Mouse (Mus musculus) intestine, embryonic 15.5 days (tissue): Measurements from ENCODE around the gene Spin1. TPM values are rescaled to one million over a fixed set of nuclear protein-coding genes. Genes with fewer than 3 reads are reported as not detected.
"Not testable (repeated sequence)": the region's sequence is repeated elsewhere in the genome, so short reads cannot be mapped to it uniquely, and the experiment has no call there.

ENCODE experiments used
- ATAC-seq: fragments of 200-750 bp; cut with Nextera tagmentation; 2 replicates; pipeline ENCODE4 v1.8.0; 2017; ENCODE audit warnings: moderate TSS enrichment, moderate library complexity
- H3K27ac ChIP-seq: fragments of 300-500 bp; sonication (generic); 2 replicates; pipeline ENCODE4 v1.5.1; 2015; ENCODE audit warnings: mild to moderate bottlenecking, inconsistent platforms
- H3K27me3 ChIP-seq: fragments of 300-500 bp; sonication (generic); replicated peaks from 2 replicates; pipeline ENCODE4 v1.6.1; 2015; ENCODE audit warnings: inconsistent platforms
- H3K36me3 ChIP-seq: fragments of 300-500 bp; sonication (generic); 2 replicates; pipeline ENCODE4 v1.6.1; 2015; ENCODE audit warnings: inconsistent platforms
- H3K4me1 ChIP-seq: fragments of 300-500 bp; sonication (generic); replicated peaks from 2 replicates; pipeline ENCODE4 v1.6.1; 2015; ENCODE audit warnings: inconsistent platforms
- H3K4me2 ChIP-seq: fragments of 300-500 bp; sonication (generic); replicated peaks from 2 replicates; pipeline ENCODE4 v1.6.1; 2015; ENCODE audit warnings: mild to moderate bottlenecking, inconsistent platforms
- H3K4me3 ChIP-seq: fragments of 300-500 bp; sonication (generic); replicated peaks from 2 replicates; pipeline ENCODE4 v1.5.1; 2015; ENCODE audit warnings: inconsistent platforms
- H3K9ac ChIP-seq: fragments of 300-500 bp; sonication (generic); 2 replicates; pipeline ENCODE4 v1.6.1; 2015; ENCODE audit warnings: inconsistent platforms
- H3K9me3 ChIP-seq: fragments of 300-500 bp; sonication (generic); 2 replicates; pipeline ENCODE4 v1.6.1; 2016; ENCODE audit warnings: inconsistent platforms
- WGBS: fragments of 180-500 bp; shearing (Covaris S2); methylation state at CpG from one replicate; pipeline ENCODE4 v1.1.7; 2015; 5-methylcytosine and 5-hydroxymethylcytosine counted together
- polyA plus RNA-seq: library from polyadenylated mRNA; unstranded; fragments of >200 nt; fragmentation: Nextera tagmentation; extraction: Ambion mirVana; gene quantifications from 2 replicates; pipeline ENCODE4 v1.2.1, GENCODE M21; 2015

The Spin1 gene
- polyA plus RNA-seq, 1 experiment from 2014 or later, result 68.3 TPM

DNA sequence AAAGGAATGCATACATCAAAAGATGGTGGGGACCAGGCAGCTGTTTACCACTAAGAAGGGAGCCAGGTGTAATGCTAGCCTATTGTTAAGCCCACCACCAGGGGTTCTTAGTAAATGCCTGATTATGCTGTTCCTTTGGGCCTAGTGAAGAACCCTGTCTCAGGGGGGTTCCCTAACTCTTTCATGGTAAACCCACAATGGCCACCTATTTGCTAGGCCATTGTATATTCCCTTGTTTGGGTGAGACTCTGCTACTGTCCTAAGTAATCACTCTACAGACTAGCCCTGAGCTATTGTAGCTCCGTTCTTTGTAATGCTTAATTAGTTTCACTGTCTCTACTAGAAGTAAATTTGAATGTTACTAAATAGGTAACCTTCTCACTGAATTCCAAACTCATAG, 22.1 kb upstream of the Spin1 start:
- not testable (repeated sequence) for H3K27me3 ChIP-seq, H3K27ac ChIP-seq, H3K36me3 ChIP-seq, H3K4me2 ChIP-seq, H3K4me3 ChIP-seq, H3K9me3 ChIP-seq, H3K4me1 ChIP-seq, ATAC-seq, H3K9ac ChIP-seq
- WGBS, result 83% methylated on average over 1 of the region's 1 CpGs

DNA sequence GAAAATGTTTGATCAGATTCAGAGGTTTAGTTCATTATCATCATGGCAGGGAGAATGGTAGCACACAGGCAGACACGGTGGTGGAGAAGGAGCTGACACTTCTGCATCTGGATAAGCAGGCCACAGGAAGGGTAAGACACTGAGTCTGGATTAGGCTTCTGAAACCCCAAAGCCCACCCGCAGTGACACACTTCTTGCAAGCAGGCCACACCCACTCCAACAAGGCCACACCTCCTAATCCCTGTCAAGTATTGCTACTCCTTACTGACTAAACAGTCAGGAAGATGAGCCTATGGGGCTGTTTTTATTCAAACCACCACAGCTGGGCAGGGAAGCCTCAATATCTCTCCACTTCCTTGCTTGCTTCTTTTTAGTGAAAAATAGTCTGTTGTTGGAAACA, 19.9 kb upstream of the Spin1 start:
- ATAC-seq, result no peak
- no peak overlapping the region for H3K4me2 ChIP-seq
- no peak overlapping the region for H3K4me3 ChIP-seq
- no peak overlapping the region for H3K9ac ChIP-seq
- no peaks in the 10 kb centered on the region for H3K9me3 ChIP-seq
- WGBS, result 86% methylated on average over 2 of the region's 2 CpGs
- H3K27ac ChIP-seq, result no peak overlapping the region
- H3K27me3 ChIP-seq, result no peaks in the 10 kb centered on the region
- no peaks in the 10 kb centered on the region for H3K4me1 ChIP-seq
- no peaks in the 10 kb centered on the region for H3K36me3 ChIP-seq

DNA sequence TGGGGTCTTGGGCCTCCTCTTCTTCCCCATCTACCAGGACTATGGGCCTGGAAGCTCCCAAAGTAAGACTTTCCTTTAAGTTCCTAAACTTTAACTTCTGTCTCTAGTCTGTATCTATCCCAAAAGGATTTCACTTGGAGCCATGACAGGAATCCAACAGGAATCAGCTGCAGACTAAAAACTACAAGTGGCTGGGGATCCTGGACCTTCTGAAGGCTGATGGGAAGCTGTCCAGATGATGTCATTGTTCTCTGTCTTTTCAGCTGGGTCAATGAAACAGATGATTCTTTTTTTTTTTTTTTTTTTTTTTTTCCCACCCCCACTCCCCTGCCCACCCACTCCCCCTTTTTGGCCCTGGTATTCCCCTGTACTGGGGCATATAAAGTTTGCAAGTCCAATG, 16.4 kb upstream of the Spin1 start:
- no peaks in the 10 kb centered on the region for H3K4me1 ChIP-seq
- no peak overlapping the region for H3K9ac ChIP-seq
- H3K27ac ChIP-seq, result no peak overlapping the region
- no peak for ATAC-seq
- no peaks in the 10 kb centered on the region for H3K36me3 ChIP-seq
- no peak overlapping the region for H3K4me2 ChIP-seq
- no peaks in the 10 kb centered on the region for H3K9me3 ChIP-seq
- H3K27me3 ChIP-seq, result no peaks in the 10 kb centered on the region
- H3K4me3 ChIP-seq, result no peak overlapping the region

DNA sequence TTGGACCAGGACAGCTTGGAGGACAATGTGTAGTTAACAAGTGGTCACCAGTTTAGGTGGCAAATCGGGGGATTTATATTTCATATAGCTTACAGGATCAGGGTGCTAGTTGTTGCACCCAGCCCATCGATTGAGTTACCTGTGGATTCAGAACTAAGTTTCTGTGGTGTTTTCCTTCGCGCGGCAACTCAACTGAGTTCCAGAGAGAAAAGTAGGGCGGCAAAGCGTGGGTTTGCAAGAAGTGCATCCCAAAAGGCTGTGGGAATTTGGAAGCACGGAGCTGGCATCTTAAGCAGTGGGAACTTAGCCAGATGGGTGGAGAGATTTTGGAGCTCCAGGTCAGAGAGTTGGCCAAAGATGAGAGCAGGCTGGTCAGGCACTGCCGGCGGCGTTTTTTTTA, 14.7 kb upstream of the Spin1 start:
- no peak for ATAC-seq
- Histone ChIP-seq H3K9me3 (no peaks in the 10 kb centered on the region), H3K4me2 (no peak overlapping the region), H3K4me1 (0 out of 2 replicates have a peak, but pooled peaks cover 3% of the 10 kb centered on the region), H3K27ac (no peak overlapping the region), H3K4me3 (no peak overlapping the region), H3K27me3 (no peaks in the 10 kb centered on the region), H3K9ac (no peak overlapping the region), H3K36me3 (no peaks in the 10 kb centered on the region)
- 93% methylated on average over 11 of the region's 11 CpGs for WGBS

DNA sequence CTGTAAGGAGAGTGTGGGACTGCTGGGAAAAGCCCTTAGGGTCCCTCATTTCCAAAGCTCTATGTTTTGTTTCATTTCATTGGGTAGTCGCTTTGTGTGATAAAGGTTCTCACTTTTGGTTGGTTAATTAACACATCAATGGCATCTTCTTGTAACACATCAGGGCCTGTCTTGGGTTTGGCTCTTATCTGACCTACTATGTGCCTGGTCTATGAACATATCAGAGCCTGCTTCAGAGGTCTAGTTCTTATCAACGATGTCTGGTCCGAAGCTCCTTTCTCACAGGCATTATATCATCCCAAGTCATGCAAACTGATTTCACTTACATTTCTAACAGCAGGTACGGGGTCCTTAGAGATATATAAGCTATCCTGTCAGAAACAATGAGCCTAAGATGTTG, 13.4 kb upstream of the Spin1 start:
- Histone ChIP-seq H3K9ac (no peak overlapping the region), H3K36me3 (no peaks in the 10 kb centered on the region), H3K4me2 (no peak overlapping the region), H3K27ac (no peak overlapping the region), H3K9me3 (no peaks in the 10 kb centered on the region), H3K27me3 (no peaks in the 10 kb centered on the region), H3K4me1 (0 out of 2 replicates have a peak, but pooled peaks cover 3% of the 10 kb centered on the region), H3K4me3 (no peak overlapping the region)
- WGBS, result 96% methylated on average over 4 of the region's 4 CpGs
- no peak for ATAC-seq

DNA sequence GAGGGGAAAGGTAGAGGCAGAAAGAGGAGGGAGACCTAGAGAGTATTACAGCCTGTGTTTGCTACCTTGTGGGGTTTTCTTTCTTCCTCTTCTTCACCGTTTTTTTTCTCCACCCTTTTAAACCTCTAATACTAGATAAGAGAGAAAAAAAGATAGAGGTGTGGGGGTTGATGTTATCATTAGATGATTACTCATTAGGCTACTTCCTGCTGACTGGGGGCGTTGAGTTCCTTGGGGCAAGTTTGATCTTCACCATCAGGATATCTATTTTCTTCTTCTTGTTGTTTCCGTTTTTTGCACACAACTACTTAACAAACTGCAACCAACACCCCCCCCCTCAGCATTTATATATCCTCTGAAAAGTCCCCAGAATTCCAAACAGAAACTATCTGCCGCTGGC, 12.5 kb upstream of the Spin1 start:
- no peak overlapping the region for H3K27ac ChIP-seq
- H3K4me2 ChIP-seq, result no peak overlapping the region
- 0 out of 2 replicates have a peak, but pooled peaks cover 3% of the 10 kb centered on the region for H3K4me1 ChIP-seq
- ATAC-seq, result no peak
- H3K9me3 ChIP-seq, result no peaks in the 10 kb centered on the region
- H3K27me3 ChIP-seq, result no peaks in the 10 kb centered on the region
- no peak overlapping the region for H3K4me3 ChIP-seq
- 84% methylated on average over 4 of the region's 4 CpGs for WGBS
- no peak overlapping the region for H3K9ac ChIP-seq
- no peaks in the 10 kb centered on the region for H3K36me3 ChIP-seq

DNA sequence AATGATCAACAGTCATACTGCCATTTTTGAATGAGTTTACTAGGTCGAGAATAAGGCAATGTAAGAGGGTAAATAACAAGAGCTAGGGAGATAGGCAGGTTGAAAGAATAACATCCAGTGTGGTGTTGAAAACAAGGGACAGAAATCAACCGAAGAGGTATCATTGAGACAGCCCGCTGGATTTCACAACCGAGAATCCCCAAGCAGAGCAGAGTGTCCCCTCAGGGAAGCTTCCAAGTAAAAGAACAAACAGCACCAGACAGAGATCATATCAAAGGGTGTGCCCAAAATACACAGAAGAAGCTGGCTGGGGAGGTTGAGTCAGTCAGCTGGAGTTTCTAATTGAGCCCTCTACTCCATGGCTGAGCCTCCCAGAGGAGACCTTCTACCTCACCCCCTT, 11.6 kb upstream of the Spin1 start:
- WGBS, result 70% methylated on average over 4 of the region's 4 CpGs
- Histone ChIP-seq H3K27ac (no peak overlapping the region), H3K4me2 (no peak overlapping the region), H3K36me3 (no peaks in the 10 kb centered on the region), H3K4me3 (no peak overlapping the region), H3K27me3 (no peaks in the 10 kb centered on the region), H3K4me1 (0 out of 2 replicates have a peak, but pooled peaks cover 3% of the 10 kb centered on the region), H3K9me3 (no peaks in the 10 kb centered on the region), H3K9ac (no peak overlapping the region)
- ATAC-seq, result no peak

DNA sequence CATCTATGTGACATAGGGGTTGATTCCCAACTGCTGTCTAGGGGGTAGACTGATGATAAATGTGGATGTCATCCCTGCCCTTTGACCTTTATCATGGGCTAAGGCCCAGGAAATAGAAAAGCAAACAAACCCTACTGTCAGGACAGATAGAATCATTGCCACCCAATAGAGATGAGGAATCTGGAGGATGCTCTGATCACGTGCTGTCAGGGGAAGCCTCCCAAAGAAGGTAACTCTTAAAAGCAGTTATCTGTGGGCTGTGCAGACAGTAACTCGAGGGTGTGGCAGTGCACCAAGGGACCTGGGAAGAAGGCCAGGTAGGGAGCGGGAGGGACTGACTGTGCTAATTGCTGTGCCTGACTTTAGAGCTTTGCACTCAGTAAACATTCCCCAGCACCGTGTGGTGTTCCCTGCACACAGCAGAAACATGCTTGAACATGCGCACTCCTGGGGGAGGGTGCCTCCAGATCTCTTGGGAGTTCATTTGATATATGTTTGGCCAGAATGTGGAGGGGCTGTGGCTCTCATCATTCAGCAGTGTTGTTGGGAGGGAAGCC, 10.5 kb upstream of the Spin1 start:
- H3K4me2 ChIP-seq, result no peak overlapping the region
- WGBS, result 38% methylated on average over 5 of the region's 5 CpGs
- H3K9me3 ChIP-seq, result no peaks in the 10 kb centered on the region
- H3K9ac ChIP-seq, result no peak overlapping the region
- no peak overlapping the region for H3K4me3 ChIP-seq
- peak; percentile 56 for ATAC-seq
- H3K36me3 ChIP-seq, result no peaks in the 10 kb centered on the region
- H3K27ac ChIP-seq, result no peak overlapping the region
- 0 out of 2 replicates have a peak, but pooled peaks cover 3% of the 10 kb centered on the region for H3K4me1 ChIP-seq
- no peaks in the 10 kb centered on the region for H3K27me3 ChIP-seq

DNA sequence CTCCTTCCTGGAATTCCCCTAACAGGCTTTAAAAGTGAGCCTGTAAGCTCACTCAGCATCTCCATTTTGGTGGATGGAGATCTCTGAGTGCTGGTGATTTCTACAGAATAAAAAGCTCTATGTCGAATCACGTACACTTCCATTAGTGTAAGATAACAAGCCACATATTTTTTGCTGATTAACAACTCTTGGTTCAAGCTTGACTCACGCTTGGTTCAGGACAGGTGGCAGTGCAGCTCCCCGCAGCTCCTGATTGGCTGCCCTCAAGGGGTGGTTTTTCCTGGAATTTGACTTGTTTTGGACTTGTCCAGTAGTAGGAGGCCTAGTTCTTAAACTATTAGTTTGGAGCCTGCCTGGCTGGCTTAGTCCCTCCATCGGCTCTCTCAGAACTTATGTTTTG, 7.2 kb upstream of the Spin1 start:
- Histone ChIP-seq H3K4me1 (0 out of 2 replicates have a peak, but pooled peaks cover 3% of the 10 kb centered on the region), H3K4me2 (no peak overlapping the region), H3K36me3 (no peaks in the 10 kb centered on the region), H3K9me3 (no peaks in the 10 kb centered on the region), H3K27ac (no peak overlapping the region), H3K9ac (no peak overlapping the region), H3K4me3 (no peak overlapping the region), H3K27me3 (no peaks in the 10 kb centered on the region)
- 90% methylated on average over 5 of the region's 5 CpGs for WGBS
- ATAC-seq, result no peak

DNA sequence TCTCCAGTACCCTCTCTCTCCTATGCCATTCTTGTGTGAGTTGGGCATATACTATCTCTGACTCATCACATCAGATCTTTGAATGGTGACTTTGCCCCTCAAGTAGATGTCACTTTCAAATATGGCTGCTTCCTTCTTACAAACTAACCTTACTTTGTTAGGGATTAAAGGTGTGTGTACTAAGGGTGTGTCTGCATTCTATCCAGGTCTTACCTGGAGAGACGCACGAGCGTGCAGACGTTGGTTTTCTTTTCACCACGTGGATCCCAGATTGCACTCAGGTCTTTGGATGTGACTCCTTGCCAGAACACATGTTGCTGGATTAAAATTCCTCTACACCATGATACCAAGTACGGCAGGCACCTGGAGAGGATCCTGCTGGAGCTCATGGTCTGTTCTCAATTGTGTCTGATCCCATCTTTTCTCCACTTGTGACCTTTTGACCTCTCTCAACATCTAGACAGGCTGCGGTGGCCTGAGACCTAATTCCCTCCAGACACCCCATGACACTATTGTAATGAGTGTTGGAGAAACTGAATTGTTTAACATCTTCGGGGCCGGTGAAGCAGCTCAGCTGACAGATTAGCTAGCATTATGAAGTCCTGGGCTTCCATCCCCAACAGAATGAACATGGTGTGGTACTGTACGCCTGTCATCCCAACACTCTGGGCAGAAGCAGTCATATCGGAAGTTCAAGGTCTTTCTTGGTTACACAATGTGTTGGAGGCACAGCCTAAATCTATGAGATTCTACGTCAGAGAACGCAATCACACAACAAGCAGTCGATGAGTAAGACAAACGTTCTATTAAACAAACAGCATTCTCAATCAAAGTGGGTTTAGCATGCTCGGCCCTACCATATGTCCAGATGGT, 6.1 kb upstream of the Spin1 start:
- no peaks in the 10 kb centered on the region for H3K36me3 ChIP-seq
- H3K9ac ChIP-seq, result no peak overlapping the region
- H3K27me3 ChIP-seq, result no peaks in the 10 kb centered on the region
- 0 out of 2 replicates have a peak, but pooled peaks cover 3% of the 10 kb centered on the region for H3K4me1 ChIP-seq
- H3K4me2 ChIP-seq, result 0 out of 2 replicates have a peak overlapping the region, but pooled peaks have one; percentile 9
- no peaks in the 10 kb centered on the region for H3K9me3 ChIP-seq
- H3K4me3 ChIP-seq, result no peak overlapping the region
- WGBS, result 68% methylated on average over 16 of the region's 16 CpGs
- peak; percentile 64 for ATAC-seq
- no peak overlapping the region for H3K27ac ChIP-seq

DNA sequence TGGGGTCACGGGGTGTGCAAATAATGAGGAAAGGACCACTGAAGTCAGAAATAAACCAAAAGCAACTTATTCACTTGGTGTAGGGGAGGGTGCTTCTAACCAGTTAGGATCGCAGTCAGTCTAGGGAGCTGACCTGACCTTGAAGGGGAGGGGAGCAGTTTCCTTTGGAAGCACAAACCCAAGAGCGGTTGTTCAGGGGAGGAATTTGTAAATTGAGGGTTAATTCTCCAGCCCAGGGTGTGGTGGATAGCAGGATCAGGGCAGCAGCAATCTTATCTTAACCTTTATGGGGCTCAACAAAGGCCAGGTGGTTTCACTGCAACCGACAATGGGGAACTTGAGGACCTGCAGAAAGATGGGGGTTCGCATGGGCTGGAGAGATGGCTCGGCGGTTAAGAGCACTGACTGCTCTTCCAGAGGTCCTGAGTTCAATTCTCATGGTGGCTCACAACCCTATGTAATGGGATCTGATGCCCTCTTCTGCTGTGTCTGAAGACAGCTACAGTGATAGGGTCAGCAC, 5.4 kb upstream of the Spin1 start:
- Histone ChIP-seq H3K4me2 (peak overlapping the region; percentile 9; the same call in 1 of the 2 replicates), H3K36me3 (no peaks in the 10 kb centered on the region), H3K4me3 (no peak overlapping the region), H3K27me3 (no peaks in the 10 kb centered on the region), H3K9me3 (no peaks in the 10 kb centered on the region), H3K27ac (0 out of 2 replicates have a peak overlapping the region, but pooled peaks have one; percentile 3), H3K4me1 (0 out of 2 replicates have a peak, but pooled peaks cover 3% of the 10 kb centered on the region), H3K9ac (no peak overlapping the region)
- 66% methylated on average over 7 of the region's 7 CpGs for WGBS
- ATAC-seq, result peak; percentile 26

DNA sequence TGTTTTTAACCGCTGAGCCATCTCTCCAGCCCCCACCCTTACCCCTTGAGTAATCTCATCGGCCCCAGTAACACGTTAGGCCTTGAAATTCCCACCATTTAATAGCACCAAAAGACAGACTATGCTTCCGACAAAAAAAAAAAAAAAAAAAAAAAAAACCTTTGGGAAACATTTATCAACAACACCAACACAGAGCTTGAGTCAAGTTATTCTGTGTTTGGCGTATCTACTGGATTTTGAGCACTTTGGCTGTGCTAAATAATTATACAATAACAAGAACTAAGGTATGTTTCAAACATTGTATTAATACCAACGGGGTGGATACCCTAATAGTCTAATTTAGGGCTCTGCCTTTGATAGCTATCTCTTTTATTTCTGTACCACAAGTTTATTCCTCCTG, 4.0 kb upstream of the Spin1 start:
- Histone ChIP-seq H3K4me3 (no peak overlapping the region), H3K4me1 (no peaks in the 10 kb centered on the region), H3K9me3 (no peaks in the 10 kb centered on the region), H3K27ac (no peak overlapping the region), H3K4me2 (no peak overlapping the region), H3K9ac (no peak overlapping the region), H3K36me3 (no peaks in the 10 kb centered on the region), H3K27me3 (no peaks in the 10 kb centered on the region)
- 87% methylated on average over 6 of the region's 6 CpGs for WGBS
- ATAC-seq, result no peak
